Mouse (Mus musculus) erythroblast, embryonic 14.5 days (primary cell): ENCODE measurements around the gene Creg2. TPM values are rescaled to one million over a fixed set of nuclear protein-coding genes. Genes with fewer than 3 reads are reported as not detected.

Source experiments
- H3K27me3 ChIP-seq: 2 replicates; pipeline ENCODE4 v1.6.1; 2012; ENCODE audit warnings: inconsistent platforms; ENCODE audit not compliant: control insufficient read depth
- H3K36me3 ChIP-seq: 2 replicates; pipeline ENCODE4 v1.6.1; 2012; ENCODE audit warnings: mild to moderate bottlenecking, inconsistent platforms; ENCODE audit not compliant: control insufficient read depth
- H3K4me1 ChIP-seq: 2 replicates; pipeline ENCODE4 v1.6.1; 2012; ENCODE audit warnings: inconsistent platforms; ENCODE audit not compliant: control insufficient read depth
- H3K4me3 ChIP-seq: replicated peaks from 2 replicates; pipeline ENCODE3; 2012; ENCODE audit warnings: moderate library complexity, mild to moderate bottlenecking, inconsistent platforms
- H3K9me3 ChIP-seq: 2 replicates; pipeline ENCODE4 v1.6.1; 2012; ENCODE audit warnings: low read length, inconsistent platforms, mixed read lengths; ENCODE audit not compliant: control insufficient read depth
- GATA1 ChIP-seq: IDR thresholded peaks from 2 replicates; pipeline ENCODE4 v1.6.1; 2012; ENCODE audit warnings: low read length, inconsistent platforms, mixed read lengths
- TAL1 ChIP-seq: IDR thresholded peaks from 3 replicates; pipeline ENCODE4 v1.6.1; 2012; ENCODE audit warnings: low read length, inconsistent platforms, mixed read lengths
- polyA plus RNA-seq: library from polyadenylated mRNA; stranded (reverse); fragments of >175 nt; gene quantifications from 2 replicates; pipeline ENCODE4 v1.2.3, GENCODE M21; 2012

The Creg2 gene
- polyA plus RNA-seq, 1 experiment, result not detected

GRCm38 (mm10) chr1:39590193-39590592 is 61.1 kb downstream of the Creg2 start:
- Histone ChIP-seq H3K9me3 (no peaks in the 10 kb centered on the region), H3K4me1 (no peaks in the 10 kb centered on the region), H3K36me3 (no peaks in the 10 kb centered on the region), H3K27me3 (no peaks in the 10 kb centered on the region), H3K4me3 (no peak overlapping the region)
- TF ChIP-seq TAL1 (no peak), GATA1 (no peak)

GRCm38 (mm10) chr1:39585416-39585815 is 65.9 kb downstream of the Creg2 start:
- Histone ChIP-seq H3K4me1 (no peaks in the 10 kb centered on the region), H3K36me3 (no peaks in the 10 kb centered on the region), H3K9me3 (no peaks in the 10 kb centered on the region), H3K27me3 (peaks cover 8% of the 10 kb centered on the region), H3K4me3 (no peak overlapping the region)
- TF ChIP-seq TAL1 (no peak), GATA1 (no peak)

GRCm38 (mm10) chr1:39583173-39583572 is 68.1 kb downstream of the Creg2 start:
- Histone ChIP-seq H3K36me3 (no peaks in the 10 kb centered on the region), H3K4me1 (peaks cover 2% of the 10 kb centered on the region; the same call in 1 of the 2 replicates), H3K27me3 (peaks cover 8% of the 10 kb centered on the region), H3K4me3 (no peak overlapping the region), H3K9me3 (no peaks in the 10 kb centered on the region)
- no peak for TF ChIP-seq TAL1
- no peak for TF ChIP-seq GATA1

- no peaks in the 10 kb centered on the region for H3K36me3 ChIP-seq
- H3K4me3 ChIP-seq, result no peak overlapping the region
- no peaks in the 10 kb centered on the region for H3K9me3 ChIP-seq
- H3K4me1 ChIP-seq, result peaks cover 18% of the 10 kb centered on the region
- H3K27me3 ChIP-seq, result peaks cover 8% of the 10 kb centered on the region
- TF ChIP-seq GATA1, result no peak
- no peak for TF ChIP-seq TAL1
Measured at GRCm38 (mm10) chr1:39581215-39581614, 70.1 kb downstream of the Creg2 start.

- Histone ChIP-seq H3K27me3 (peaks cover 8% of the 10 kb centered on the region), H3K4me3 (no peak overlapping the region), H3K36me3 (no peaks in the 10 kb centered on the region), H3K4me1 (peaks cover 37% of the 10 kb centered on the region), H3K9me3 (no peaks in the 10 kb centered on the region)
- TF ChIP-seq TAL1, result no peak
- no peak for TF ChIP-seq GATA1
Measured at GRCm38 (mm10) chr1:39579139-39579538, 72.1 kb downstream of the Creg2 start.

GRCm38 (mm10) chr1:39578446-39578845 is 72.8 kb downstream of the Creg2 start:
- no peaks in the 10 kb centered on the region for H3K36me3 ChIP-seq
- no peaks in the 10 kb centered on the region for H3K9me3 ChIP-seq
- H3K4me3 ChIP-seq, result no peak overlapping the region
- H3K4me1 ChIP-seq, result peaks cover 41% of the 10 kb centered on the region
- TF ChIP-seq GATA1 (no peak), TAL1 (no peak)
- peaks cover 8% of the 10 kb centered on the region for H3K27me3 ChIP-seq

GRCm38 (mm10) chr1:39577253-39577705 is 74.0 kb downstream of the Creg2 start, which contains the start of gene Rnf149:
TSS of gene Rnf149 (minus strand) at chr1:39577405.
- Histone ChIP-seq H3K36me3 (peaks cover 4% of the 10 kb centered on the region), H3K4me1 (peaks cover 46% of the 10 kb centered on the region), H3K4me3 (peak within 1 kb of the TSS; percentile 95), H3K27me3 (peaks cover 4% of the 10 kb centered on the region), H3K9me3 (no peaks in the 10 kb centered on the region)
- TF ChIP-seq TAL1 (no peak), GATA1 (no peak)

GRCm38 (mm10) chr1:39576431-39577243 is 74.6 kb downstream of the Creg2 start:
- Histone ChIP-seq H3K27me3 (no peaks in the 10 kb centered on the region; the same call in 1 of the 2 replicates), H3K36me3 (peaks cover 6% of the 10 kb centered on the region), H3K4me3 (peak overlapping the region; percentile 95), H3K9me3 (no peaks in the 10 kb centered on the region), H3K4me1 (peaks cover 46% of the 10 kb centered on the region)
- no peak for TF ChIP-seq TAL1
- TF ChIP-seq GATA1, result no peak

GRCm38 (mm10) chr1:39575778-39576375 is 75.4 kb downstream of the Creg2 start:
- Histone ChIP-seq H3K36me3 (peaks cover 10% of the 10 kb centered on the region), H3K27me3 (no peaks in the 10 kb centered on the region; the same call in 1 of the 2 replicates), H3K9me3 (no peaks in the 10 kb centered on the region), H3K4me3 (peak overlapping the region; percentile 95), H3K4me1 (peaks cover 46% of the 10 kb centered on the region)
- TF ChIP-seq TAL1 (no peak), GATA1 (no peak)
